Mouse (Mus musculus) heart, embryonic 10.5 days (tissue): ENCODE measurements around the gene Tlr2. TPM values are rescaled to one million over a fixed set of nuclear protein-coding genes. Genes with fewer than 3 reads are reported as not detected.

Experiments
- DNase-seq: peaks from one replicate; pipeline ENCODE4 v3.0.0-alpha.2; 2017; ENCODE audit warnings: low spot score
- H3K27ac ChIP-seq: fragments of 300-500 bp; sonication (generic); 2 replicates; pipeline ENCODE4 v1.5.1; 2016; ENCODE audit warnings: mild to moderate bottlenecking
- H3K27me3 ChIP-seq: fragments of 300-500 bp; sonication (generic); 2 replicates; pipeline ENCODE4 v1.6.1; 2016; ENCODE audit warnings: mild to moderate bottlenecking; ENCODE audit not compliant: poor library complexity, insufficient read depth, severe bottlenecking
- H3K36me3 ChIP-seq: fragments of 300-500 bp; sonication (generic); 2 replicates; pipeline ENCODE4 v1.6.1; 2016; ENCODE audit warnings: mild to moderate bottlenecking, moderate library complexity
- H3K4me1 ChIP-seq: fragments of 300-500 bp; sonication (generic); 2 replicates; pipeline ENCODE4 v1.6.1; 2016; ENCODE audit warnings: mild to moderate bottlenecking
- H3K4me3 ChIP-seq: fragments of 300-500 bp; sonication (generic); 2 replicates; pipeline ENCODE4 v1.5.1; 2016; ENCODE audit warnings: mild to moderate bottlenecking, moderate library complexity
- H3K9me3 ChIP-seq: fragments of 300-500 bp; sonication (generic); 2 replicates; pipeline ENCODE4 v1.6.1; 2016; ENCODE audit warnings: mild to moderate bottlenecking, moderate library complexity
- WGBS: fragments of 180-500 bp; shearing (Covaris S2); methylation state at CpG from one replicate; pipeline ENCODE4 v1.1.7; 2016; 5-methylcytosine and 5-hydroxymethylcytosine counted together
- polyA plus RNA-seq: library from polyadenylated mRNA; unstranded; fragments of >200 nt; fragmentation: Nextera tagmentation; extraction: Ambion mirVana; gene quantifications from 2 replicates; pipeline ENCODE4 v1.2.1, GENCODE M21; 2016

Tlr2 gene
- polyA plus RNA-seq, 1 experiment from 2014 or later: 1.8 TPM

- H3K9me3 ChIP-seq: no peaks in the 10 kb centered on the region
These were observed 28.7 kb downstream of the Tlr2 start for GRCm38 (mm10) chr3:83812863-83813262.

GRCm38 (mm10) chr3:83811987-83812386 is 29.6 kb downstream of the Tlr2 start:
- WGBS: 77% methylated on average over 7 of the region's 7 CpGs
- no peak overlapping the region for H3K27ac ChIP-seq

More at GRCm38 (mm10) chr3:83812863-83813262, 28.7 kb downstream of the Tlr2 start:
- H3K4me3 ChIP-seq: no peak overlapping the region
- DNase-seq: no peak
- no peaks in the 10 kb centered on the region for H3K4me1 ChIP-seq
- no peaks in the 10 kb centered on the region for H3K36me3 ChIP-seq
- H3K27me3 ChIP-seq: no peaks in the 10 kb centered on the region
- H3K27ac ChIP-seq: no peak overlapping the region

GRCm38 (mm10) chr3:83808483-83808882 is 33.1 kb downstream of the Tlr2 start:
- Histone ChIP-seq H3K36me3 (no peaks in the 10 kb centered on the region), H3K27ac (no peak overlapping the region), H3K4me3 (no peak overlapping the region), H3K27me3 (no peaks in the 10 kb centered on the region), H3K9me3 (no peaks in the 10 kb centered on the region), H3K4me1 (no peaks in the 10 kb centered on the region)
- 85% methylated on average over 12 of the region's 12 CpGs for WGBS
- no peak for DNase-seq

More at GRCm38 (mm10) chr3:83811987-83812386, 29.6 kb downstream of the Tlr2 start:
- Histone ChIP-seq H3K27me3 (no peaks in the 10 kb centered on the region), H3K36me3 (no peaks in the 10 kb centered on the region), H3K9me3 (no peaks in the 10 kb centered on the region), H3K4me1 (no peaks in the 10 kb centered on the region), H3K4me3 (no peak overlapping the region)
- no peak for DNase-seq

DNA sequence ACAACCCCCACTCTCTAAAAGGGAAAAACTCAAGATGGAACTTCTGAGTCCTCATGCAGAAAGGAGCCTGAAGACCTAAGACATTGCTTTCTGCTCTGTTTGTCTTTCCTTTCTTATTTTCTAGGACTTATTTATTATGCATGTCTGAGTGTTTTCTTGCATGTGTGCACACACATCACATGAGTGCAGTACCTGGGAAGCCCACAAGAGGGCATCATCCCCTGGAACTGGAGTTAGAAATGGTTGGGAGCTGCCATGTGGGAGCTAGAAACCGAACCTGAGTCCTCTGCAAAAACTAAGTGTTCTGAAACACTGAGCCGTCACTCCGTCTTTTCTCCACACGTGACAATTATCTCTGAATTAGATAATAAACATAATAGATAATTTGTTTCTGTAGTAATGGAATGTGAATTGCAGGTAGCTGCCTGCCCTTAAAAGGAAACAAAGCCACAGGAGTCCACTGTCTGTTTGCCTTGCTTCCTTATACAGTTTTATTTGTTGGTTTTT is 39.9 kb downstream of the Tlr2 start:
- DNase-seq: peak; percentile 54
- H3K36me3 ChIP-seq: no peaks in the 10 kb centered on the region
- H3K9me3 ChIP-seq: no peaks in the 10 kb centered on the region
- H3K27ac ChIP-seq: no peak overlapping the region
- H3K4me3 ChIP-seq: no peak overlapping the region
- H3K4me1 ChIP-seq: 0 out of 2 replicates have a peak, but pooled peaks cover 3% of the 10 kb centered on the region
- 93% methylated on average over 4 of the region's 4 CpGs for WGBS
- no peaks in the 10 kb centered on the region for H3K27me3 ChIP-seq

GRCm38 (mm10) chr3:83799486-83799885 is 42.1 kb downstream of the Tlr2 start:
- Histone ChIP-seq H3K4me1 (0 out of 2 replicates have a peak, but pooled peaks cover 3% of the 10 kb centered on the region), H3K36me3 (no peaks in the 10 kb centered on the region), H3K27ac (no peak overlapping the region), H3K4me3 (no peak overlapping the region), H3K27me3 (no peaks in the 10 kb centered on the region), H3K9me3 (no peaks in the 10 kb centered on the region)
- 83% methylated on average over 7 of the region's 7 CpGs for WGBS
- peak; percentile 13 for DNase-seq

DNA sequence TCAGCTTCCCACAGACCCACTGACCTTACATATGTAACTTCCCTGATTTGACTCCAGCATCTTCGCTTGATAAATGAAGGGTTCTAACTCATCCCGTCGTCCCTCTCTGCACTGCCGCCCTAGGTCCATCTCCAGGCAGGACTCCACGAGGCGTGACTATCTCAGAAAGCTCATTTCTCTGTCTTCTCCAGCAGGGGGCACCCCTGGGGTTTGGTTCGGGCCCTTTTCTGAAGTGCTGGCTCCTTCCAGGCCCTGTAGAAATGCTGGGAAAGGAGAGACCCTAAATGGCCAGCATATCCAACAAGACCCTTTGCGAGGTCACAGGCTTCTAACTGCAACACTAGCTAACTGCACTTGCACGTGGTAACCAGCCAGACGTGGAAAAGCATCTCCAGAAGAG is 43.7 kb downstream of the Tlr2 start:
- DNase-seq: peak; percentile 81
- Histone ChIP-seq H3K27me3 (no peaks in the 10 kb centered on the region), H3K36me3 (no peaks in the 10 kb centered on the region), H3K4me3 (0 out of 2 replicates have a peak overlapping the region, but pooled peaks have one; percentile 1), H3K4me1 (0 out of 2 replicates have a peak, but pooled peaks cover 3% of the 10 kb centered on the region), H3K9me3 (no peaks in the 10 kb centered on the region), H3K27ac (no peak overlapping the region)
- WGBS: 9% methylated on average over 10 of the region's 10 CpGs

- H3K4me1 ChIP-seq: 0 out of 2 replicates have a peak, but pooled peaks cover 3% of the 10 kb centered on the region
- peak; percentile 7 for DNase-seq
- no peak overlapping the region for H3K4me3 ChIP-seq
- H3K27ac ChIP-seq: no peak overlapping the region
- 75% methylated on average over 6 of the region's 6 CpGs for WGBS
- no peaks in the 10 kb centered on the region for H3K36me3 ChIP-seq
- no peaks in the 10 kb centered on the region for H3K27me3 ChIP-seq
- H3K9me3 ChIP-seq: no peaks in the 10 kb centered on the region
These were observed 44.5 kb downstream of the Tlr2 start for GRCm38 (mm10) chr3:83797098-83797497.

DNA sequence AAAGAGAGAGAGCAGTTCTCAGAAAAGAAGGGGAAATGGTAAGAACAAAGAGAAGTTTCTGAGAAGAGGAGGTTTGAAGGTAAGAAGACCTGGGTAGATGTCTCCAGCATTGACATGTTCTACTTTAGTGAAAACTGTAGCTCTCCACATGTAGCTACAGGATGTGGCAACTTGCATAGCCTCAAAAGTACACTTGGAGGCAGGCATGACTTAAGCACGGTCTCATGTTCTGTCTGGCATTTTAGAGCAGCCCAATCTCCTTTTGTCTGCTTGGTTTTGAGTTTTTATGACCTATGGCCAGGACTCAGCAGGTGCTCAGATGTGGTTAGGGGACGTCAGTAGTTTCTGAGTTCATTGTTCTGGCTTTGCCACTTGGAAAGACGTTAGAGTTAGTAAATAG is 50.1 kb downstream of the Tlr2 start:
- H3K27me3 ChIP-seq: peaks cover 25% of the 10 kb centered on the region
- no peaks in the 10 kb centered on the region for H3K36me3 ChIP-seq
- no peaks in the 10 kb centered on the region for H3K9me3 ChIP-seq
- 70% methylated on average over 3 of the region's 3 CpGs for WGBS
- no peak overlapping the region for H3K4me3 ChIP-seq
- peak; percentile 27 for DNase-seq
- H3K27ac ChIP-seq: no peak overlapping the region
- 0 out of 2 replicates have a peak, but pooled peaks cover 10% of the 10 kb centered on the region for H3K4me1 ChIP-seq

GRCm38 (mm10) chr3:83789651-83790451 is 51.7 kb downstream of the Tlr2 start:
- H3K4me3 ChIP-seq: peak overlapping the region; percentile 83
- 2% methylated on average over 44 of the region's 44 CpGs for WGBS
- H3K36me3 ChIP-seq: no peaks in the 10 kb centered on the region
- H3K27me3 ChIP-seq: peaks cover 25% of the 10 kb centered on the region
- peak; percentile 75 for DNase-seq
- peak overlapping the region; percentile 85 for H3K27ac ChIP-seq
- peaks cover 13% of the 10 kb centered on the region for H3K4me1 ChIP-seq
- no peaks in the 10 kb centered on the region for H3K9me3 ChIP-seq

DNA sequence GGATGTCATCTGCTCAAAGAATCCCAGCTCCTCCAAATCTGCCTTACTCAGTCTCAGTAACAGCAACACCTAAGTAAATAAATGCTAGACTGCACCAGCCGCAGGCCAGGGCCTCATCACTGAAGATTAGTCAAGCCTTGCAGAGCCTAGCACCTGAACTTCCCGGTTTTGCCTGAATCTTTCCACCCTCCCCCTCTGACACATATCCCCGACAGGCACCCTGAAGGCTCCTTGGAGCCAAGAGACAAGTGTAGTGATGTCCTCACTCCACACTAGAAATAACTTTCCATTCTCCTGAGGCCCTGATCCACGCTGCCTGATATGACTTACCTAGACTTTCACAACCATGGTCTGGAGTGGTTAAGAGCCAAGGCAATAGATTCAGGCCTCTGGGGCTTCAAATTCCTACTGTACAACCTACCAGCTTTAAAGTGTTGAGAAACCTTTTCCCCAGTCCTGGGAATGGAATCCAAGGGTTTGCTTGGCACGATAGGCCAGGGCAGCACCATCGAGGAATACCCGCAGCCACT is 53.7 kb downstream of the Tlr2 start:
- 77% methylated on average over 7 of the region's 7 CpGs for WGBS
- peak; percentile 41 for DNase-seq
- Histone ChIP-seq H3K9me3 (no peaks in the 10 kb centered on the region), H3K4me3 (no peak overlapping the region), H3K36me3 (no peaks in the 10 kb centered on the region), H3K27ac (no peak overlapping the region), H3K4me1 (peaks cover 28% of the 10 kb centered on the region), H3K27me3 (peaks cover 25% of the 10 kb centered on the region)

- H3K9me3 ChIP-seq: no peaks in the 10 kb centered on the region
- DNase-seq: peak; percentile 20
- H3K27ac ChIP-seq: no peak overlapping the region
- 82% methylated on average over 2 of the region's 2 CpGs for WGBS
- H3K4me1 ChIP-seq: peaks cover 28% of the 10 kb centered on the region
- no peaks in the 10 kb centered on the region for H3K36me3 ChIP-seq
- H3K27me3 ChIP-seq: peaks cover 25% of the 10 kb centered on the region
- H3K4me3 ChIP-seq: no peak overlapping the region
These were observed 54.5 kb downstream of the Tlr2 start for GRCm38 (mm10) chr3:83787086-83787485.
